Mouse (Mus musculus): ENCODE results near the gene Mfsd4b1. TPM values are rescaled to one million over a fixed set of nuclear protein-coding genes. Genes with fewer than 3 reads are reported as not detected.

The Mfsd4b1 gene
- 0.12 TPM in 1 of 2 replicates, not detected in the other for polyA plus RNA-seq (2016; fragmentation: Nextera tagmentation; extraction: Ambion mirVana)

DNA sequence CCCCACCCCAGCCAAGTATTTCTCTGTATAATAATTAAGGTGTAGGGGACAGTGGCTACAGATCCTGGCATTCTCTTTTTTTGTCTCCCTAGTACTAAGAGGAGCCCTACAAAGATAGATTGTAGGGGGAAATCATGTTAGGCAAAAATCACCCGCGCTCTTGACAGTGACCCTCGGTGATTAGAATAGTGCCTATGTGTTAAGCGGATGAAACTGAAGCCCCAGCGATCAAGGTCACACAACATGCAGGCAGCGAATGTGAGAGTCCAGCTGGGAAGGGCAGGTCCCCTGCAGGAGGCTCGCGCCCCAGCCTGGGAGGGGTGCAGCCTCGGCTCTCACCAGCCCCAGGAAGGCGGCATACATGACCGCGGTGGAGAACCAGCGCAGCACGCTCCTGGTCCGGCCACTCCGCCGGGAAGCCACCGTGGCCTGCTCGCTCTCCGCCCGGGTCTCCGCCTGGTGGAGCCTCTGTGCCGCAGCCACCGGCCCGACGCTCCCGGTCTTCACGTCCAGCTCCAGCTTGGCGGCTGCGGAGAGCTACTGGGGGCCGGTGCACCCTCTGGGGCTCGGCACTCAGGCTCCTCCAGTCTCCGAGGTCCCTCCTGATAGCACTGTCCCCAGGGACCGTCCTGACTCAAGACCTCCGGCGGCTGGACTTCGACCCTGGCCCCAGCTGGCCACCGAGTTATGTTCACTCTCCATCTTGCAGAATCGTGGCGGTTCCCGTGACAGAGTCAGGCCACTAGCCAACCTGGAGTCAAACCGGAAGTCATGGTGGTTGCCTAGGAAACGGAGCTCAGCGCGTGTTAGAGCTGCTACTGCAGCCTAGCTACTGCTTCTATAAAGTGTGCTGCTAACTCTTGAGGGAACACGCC is at the start of gene Mfsd4b1:
Gene Mfsd4b1 (minus strand): TSS at position 715 of the 875 bp plus-strand sequence.
- Histone ChIP-seq H3K27ac (peak within 1 kb of the TSS; percentile 85), H3K27me3 (ENCODE audit: poor library complexity, severe bottlenecking) (peaks cover 43% of the 10 kb centered on the region), H3K4me3 (peak within 1 kb of the TSS; percentile 72), H3K9me3 (peaks cover 6% of the 10 kb centered on the region), H3K4me1 (peaks cover 30% of the 10 kb centered on the region), H3K36me3 (replicated peaks) (no peaks in the 10 kb centered on the region)
- WGBS: 1% methylated on average over 46 of the region's 46 CpGs
- peak; percentile 90 for DNase-seq (ENCODE audit: extremely low spot score, low spot score)

DNA sequence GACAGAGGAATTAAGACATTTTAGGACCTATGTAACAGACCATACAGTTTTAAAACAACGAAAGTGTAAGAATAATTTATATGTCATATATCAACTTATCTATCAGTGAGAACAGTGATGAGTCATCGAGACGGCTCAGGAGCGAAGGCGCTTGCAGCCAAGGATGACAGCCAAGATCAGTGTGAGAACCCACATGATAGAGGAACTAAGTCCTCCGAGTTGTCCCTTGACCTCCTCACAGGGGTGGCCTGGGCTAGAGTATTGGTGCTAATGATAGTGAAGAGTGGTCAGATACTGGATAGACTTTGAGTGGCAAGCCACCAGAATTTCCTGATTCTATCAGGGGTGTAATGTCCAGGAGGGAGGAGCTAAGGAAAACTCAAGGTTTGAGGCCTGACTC is 48.5 kb upstream of the Mfsd4b1 start:
- Histone ChIP-seq H3K4me1 (peaks cover 18% of the 10 kb centered on the region), H3K4me3 (no peak overlapping the region), H3K27me3 (ENCODE audit: poor library complexity, severe bottlenecking) (no peaks in the 10 kb centered on the region), H3K36me3 (replicated peaks) (no peaks in the 10 kb centered on the region), H3K9me3 (no peaks in the 10 kb centered on the region), H3K27ac (no peak overlapping the region)
- no peak for DNase-seq (ENCODE audit: extremely low spot score, low spot score)
- 90% methylated on average over 6 of the region's 6 CpGs for WGBS

DNA sequence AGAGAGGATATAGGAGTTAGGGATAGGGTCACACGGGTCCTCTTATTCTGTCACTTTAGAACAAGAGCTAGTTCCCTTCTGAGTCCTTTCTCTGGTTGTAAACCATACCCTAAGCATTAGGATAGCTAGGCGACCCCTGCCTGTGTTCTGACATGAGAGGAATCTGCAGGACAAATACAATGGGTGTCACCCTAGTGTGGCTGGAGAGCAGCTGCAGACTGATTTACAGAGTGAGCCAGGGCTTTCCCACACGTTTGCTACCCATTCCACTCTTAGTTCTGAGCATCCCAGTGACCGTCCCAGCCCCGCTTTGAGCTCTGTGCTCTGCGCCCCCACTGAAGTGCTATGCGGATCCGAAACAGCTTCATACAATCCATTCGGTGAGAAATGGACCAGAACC is 45.6 kb upstream of the Mfsd4b1 start:
- no peaks in the 10 kb centered on the region for H3K27me3 ChIP-seq (ENCODE audit: poor library complexity, severe bottlenecking)
- H3K4me1 ChIP-seq: peaks cover 37% of the 10 kb centered on the region
- no peaks in the 10 kb centered on the region for H3K9me3 ChIP-seq
- DNase-seq (ENCODE audit: extremely low spot score, low spot score): no peak
- H3K36me3 ChIP-seq (replicated peaks): no peaks in the 10 kb centered on the region
- H3K4me3 ChIP-seq: no peak overlapping the region
- H3K27ac ChIP-seq: no peak overlapping the region
- 76% methylated on average over 9 of the region's 9 CpGs for WGBS

DNA sequence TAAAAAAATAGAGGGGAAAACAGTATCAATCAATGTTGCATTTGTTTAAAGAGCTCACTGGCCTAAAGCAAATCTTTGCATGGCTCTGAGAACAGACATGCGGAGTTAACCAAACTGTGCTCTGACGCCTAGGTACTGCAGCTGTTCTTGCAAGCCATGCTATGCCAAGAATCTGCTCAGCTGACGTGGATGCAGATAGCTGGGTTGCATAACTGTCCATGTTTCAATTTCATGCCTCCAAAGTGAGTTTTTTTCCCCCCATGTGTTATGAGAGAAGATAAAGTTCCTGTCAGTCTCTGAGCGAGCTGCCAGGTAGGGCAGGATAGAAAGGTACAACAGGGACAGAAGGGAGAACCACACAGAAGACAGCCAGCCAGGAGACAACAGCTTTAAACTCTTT is 44.2 kb upstream of the Mfsd4b1 start:
- Histone ChIP-seq H3K4me1 (peaks cover 52% of the 10 kb centered on the region), H3K9me3 (no peaks in the 10 kb centered on the region), H3K36me3 (replicated peaks) (no peaks in the 10 kb centered on the region), H3K4me3 (no peak overlapping the region), H3K27ac (no peak overlapping the region), H3K27me3 (ENCODE audit: poor library complexity, severe bottlenecking) (no peaks in the 10 kb centered on the region)
- DNase-seq (ENCODE audit: extremely low spot score, low spot score): no peak
- WGBS: 76% methylated on average over 4 of the region's 4 CpGs

DNA sequence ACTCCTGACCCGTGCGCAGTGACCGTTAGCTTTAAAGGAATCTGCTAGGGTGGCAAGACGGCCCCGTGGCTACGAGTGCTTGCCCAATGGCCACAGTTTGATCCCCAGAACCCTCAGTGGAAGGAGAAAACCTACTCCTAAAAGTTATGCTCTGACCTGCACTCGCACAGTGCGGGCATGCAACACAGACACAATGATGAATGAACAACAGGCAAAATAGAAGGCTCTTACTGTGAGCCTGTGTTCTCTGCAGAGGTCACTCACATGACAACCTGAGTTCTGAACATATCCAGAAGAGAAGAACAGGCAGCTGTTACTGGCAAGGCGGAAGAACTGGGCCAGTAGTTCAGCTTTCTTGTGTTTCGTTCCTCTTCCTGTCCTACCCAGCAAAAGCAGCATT is 43.5 kb upstream of the Mfsd4b1 start:
- DNase-seq (ENCODE audit: extremely low spot score, low spot score): no peak
- Histone ChIP-seq H3K36me3 (replicated peaks) (no peaks in the 10 kb centered on the region), H3K4me1 (peaks cover 54% of the 10 kb centered on the region), H3K9me3 (no peaks in the 10 kb centered on the region), H3K4me3 (no peak overlapping the region), H3K27ac (0 out of 2 replicates have a peak overlapping the region, but pooled peaks have one; percentile 25), H3K27me3 (ENCODE audit: poor library complexity, severe bottlenecking) (no peaks in the 10 kb centered on the region)
- WGBS: 83% methylated on average over 10 of the region's 10 CpGs

DNA sequence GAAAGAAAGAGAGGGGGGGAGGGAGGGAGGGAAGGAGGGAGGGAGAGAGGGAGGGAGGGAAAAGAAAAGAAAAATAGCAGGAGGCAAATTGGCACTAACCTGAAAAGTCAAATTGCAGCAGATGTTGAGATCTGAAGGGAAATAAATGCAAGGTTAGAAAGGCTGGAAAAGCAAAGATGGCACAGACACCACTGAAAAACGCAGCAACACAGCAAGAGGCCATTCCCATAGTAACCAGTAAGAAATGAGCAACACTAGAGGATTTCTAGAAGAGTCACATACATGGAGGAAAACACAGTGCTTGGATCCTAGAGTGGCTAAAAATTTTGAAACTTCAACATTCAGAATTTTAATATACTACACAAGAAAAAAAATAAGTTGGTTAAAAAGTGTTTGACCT is 42.5 kb upstream of the Mfsd4b1 start:
- H3K36me3 ChIP-seq (replicated peaks): no peaks in the 10 kb centered on the region
- peaks cover 63% of the 10 kb centered on the region for H3K4me1 ChIP-seq
- no peaks in the 10 kb centered on the region for H3K9me3 ChIP-seq
- 35% methylated on average over 1 of the region's 1 CpGs for WGBS
- H3K27me3 ChIP-seq (ENCODE audit: poor library complexity, severe bottlenecking): no peaks in the 10 kb centered on the region
- no peak for DNase-seq (ENCODE audit: extremely low spot score, low spot score)
- no peak overlapping the region for H3K4me3 ChIP-seq
- no peak overlapping the region for H3K27ac ChIP-seq

DNA sequence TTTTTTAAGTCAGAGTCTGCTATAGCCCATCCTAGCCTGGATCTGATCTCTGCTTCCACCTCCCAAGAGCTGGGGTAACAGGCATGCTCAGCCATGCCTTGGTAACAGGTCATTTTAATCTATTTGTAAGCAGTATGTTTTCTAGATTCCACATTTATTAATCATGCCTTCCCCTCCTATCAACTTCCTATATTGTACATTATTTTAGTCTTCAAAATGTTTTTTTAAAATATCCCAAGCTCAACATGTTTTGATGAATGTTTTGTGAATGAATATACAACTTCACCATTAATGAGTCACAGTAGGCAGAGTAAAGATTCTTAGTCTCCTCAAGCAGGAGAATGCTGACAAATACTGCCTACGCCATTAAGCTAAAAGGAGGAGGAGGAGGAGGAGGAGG is 42.0 kb upstream of the Mfsd4b1 start:
- no peak for DNase-seq (ENCODE audit: extremely low spot score, low spot score)
- Histone ChIP-seq H3K36me3 (replicated peaks) (no peaks in the 10 kb centered on the region), H3K4me3 (no peak overlapping the region), H3K27me3 (ENCODE audit: poor library complexity, severe bottlenecking) (no peaks in the 10 kb centered on the region), H3K27ac (no peak overlapping the region), H3K4me1 (peaks cover 67% of the 10 kb centered on the region), H3K9me3 (no peaks in the 10 kb centered on the region)
- 20% methylated on average over 1 of the region's 1 CpGs for WGBS

DNA sequence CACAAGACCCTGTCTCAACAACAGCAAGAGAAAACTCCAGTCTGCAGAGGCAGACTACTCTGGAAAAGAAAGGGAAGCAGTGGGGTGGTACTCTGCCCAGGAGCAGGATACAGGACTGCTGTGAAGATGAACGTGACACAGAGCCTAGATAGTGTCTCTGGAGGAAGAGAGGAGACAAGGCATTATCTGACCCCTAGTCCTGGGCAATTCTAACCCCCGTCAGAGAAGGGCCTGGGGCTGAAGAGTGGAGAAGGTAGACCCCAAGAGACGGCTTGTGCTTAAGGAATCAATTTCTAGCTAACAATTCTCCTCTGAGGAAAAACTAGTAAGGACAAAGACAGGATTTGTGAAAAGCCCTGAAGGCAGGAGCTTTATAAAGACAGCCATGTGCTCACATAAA is 40.3 kb upstream of the Mfsd4b1 start:
- peak overlapping the region; percentile 72 for H3K27ac ChIP-seq
- no peaks in the 10 kb centered on the region for H3K9me3 ChIP-seq
- 11% methylated on average over 3 of the region's 3 CpGs for WGBS
- no peaks in the 10 kb centered on the region for H3K27me3 ChIP-seq (ENCODE audit: poor library complexity, severe bottlenecking)
- no peaks in the 10 kb centered on the region for H3K36me3 ChIP-seq (replicated peaks)
- H3K4me3 ChIP-seq: no peak overlapping the region
- no peak for DNase-seq (ENCODE audit: extremely low spot score, low spot score)
- H3K4me1 ChIP-seq: peaks cover 60% of the 10 kb centered on the region

DNA sequence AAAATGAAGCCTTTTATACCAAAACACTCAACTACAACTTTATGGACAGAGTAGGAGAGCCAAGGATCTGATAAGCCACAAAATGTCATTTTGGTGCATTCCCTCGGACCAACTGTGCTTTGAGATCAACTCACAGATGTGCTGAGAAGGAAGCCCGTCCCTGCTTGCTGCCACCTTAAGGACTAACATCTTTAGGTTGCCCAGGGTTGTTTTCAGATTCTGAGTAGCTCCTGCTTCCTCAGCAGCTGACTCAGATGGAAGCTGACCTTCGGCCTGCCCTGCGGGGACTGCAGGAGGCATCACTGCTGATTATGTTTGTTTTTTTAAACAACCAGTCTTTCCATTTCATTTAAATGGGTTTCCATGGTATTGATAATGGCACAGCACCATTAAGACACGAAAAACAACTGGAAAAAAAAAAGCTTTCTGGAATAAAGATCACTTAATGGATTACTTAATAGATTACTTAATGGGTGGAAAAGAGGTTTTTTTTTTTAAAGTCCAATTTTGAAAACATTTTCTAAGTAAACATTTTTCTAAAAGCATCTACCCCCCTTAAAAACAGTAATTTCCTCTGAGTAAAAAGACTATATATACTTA is 38.3 kb upstream of the Mfsd4b1 start:
- Histone ChIP-seq H3K4me3 (no peak overlapping the region), H3K27me3 (ENCODE audit: poor library complexity, severe bottlenecking) (no peaks in the 10 kb centered on the region), H3K4me1 (peaks cover 46% of the 10 kb centered on the region), H3K9me3 (no peaks in the 10 kb centered on the region), H3K27ac (no peak overlapping the region), H3K36me3 (replicated peaks) (no peaks in the 10 kb centered on the region)
- DNase-seq (ENCODE audit: extremely low spot score, low spot score): no peak
- 29% methylated on average over 5 of the region's 5 CpGs for WGBS

DNA sequence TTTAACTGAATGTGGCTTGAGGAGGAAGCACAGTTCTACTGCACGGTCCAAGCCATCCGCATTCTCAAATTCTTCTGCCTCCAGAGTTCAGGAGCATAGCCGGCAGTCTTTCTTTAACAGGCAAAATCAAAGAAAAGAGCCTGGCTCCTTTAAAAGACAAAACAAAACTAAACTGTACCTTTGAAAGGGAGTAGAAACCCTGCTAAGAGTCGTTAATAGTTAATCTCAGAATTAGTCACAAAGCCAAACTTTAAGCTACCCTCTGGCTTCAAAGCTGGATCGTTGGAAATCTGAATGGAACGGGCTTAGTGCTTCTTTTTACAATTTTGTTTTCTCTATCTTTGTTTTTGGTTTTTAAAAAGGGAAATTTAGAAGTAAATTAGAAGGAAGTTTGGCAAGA is 37.7 kb upstream of the Mfsd4b1 start:
- Histone ChIP-seq H3K27ac (no peak overlapping the region), H3K4me3 (no peak overlapping the region), H3K9me3 (no peaks in the 10 kb centered on the region), H3K27me3 (ENCODE audit: poor library complexity, severe bottlenecking) (no peaks in the 10 kb centered on the region), H3K4me1 (peaks cover 41% of the 10 kb centered on the region), H3K36me3 (replicated peaks) (no peaks in the 10 kb centered on the region)
- WGBS: 31% methylated on average over 6 of the region's 6 CpGs
- DNase-seq (ENCODE audit: extremely low spot score, low spot score): no peak

DNA sequence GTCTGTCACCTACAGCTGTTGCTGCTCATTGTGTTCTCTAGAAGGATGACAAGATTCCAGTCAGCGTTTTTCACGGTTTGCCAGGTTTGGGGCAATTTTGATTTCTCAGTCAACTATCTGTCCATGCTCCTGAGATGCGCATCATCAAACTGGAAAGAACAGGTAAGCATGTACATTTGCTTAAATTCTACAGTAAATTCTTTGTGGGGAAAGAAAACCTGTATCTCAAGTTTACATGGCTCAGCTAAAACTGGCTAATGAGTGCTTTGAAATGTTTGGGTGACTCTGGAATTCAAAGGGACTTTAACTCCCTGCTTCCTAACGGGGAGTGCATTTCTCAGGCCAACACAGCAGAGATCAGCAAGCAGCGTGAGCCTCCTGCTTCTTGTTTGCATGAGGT is 36.9 kb upstream of the Mfsd4b1 start:
- WGBS: 83% methylated on average over 5 of the region's 5 CpGs
- H3K9me3 ChIP-seq: no peaks in the 10 kb centered on the region
- H3K27ac ChIP-seq: no peak overlapping the region
- no peak overlapping the region for H3K4me3 ChIP-seq
- DNase-seq (ENCODE audit: extremely low spot score, low spot score): no peak
- H3K36me3 ChIP-seq (replicated peaks): no peaks in the 10 kb centered on the region
- peaks cover 34% of the 10 kb centered on the region for H3K4me1 ChIP-seq
- no peaks in the 10 kb centered on the region for H3K27me3 ChIP-seq (ENCODE audit: poor library complexity, severe bottlenecking)

DNA sequence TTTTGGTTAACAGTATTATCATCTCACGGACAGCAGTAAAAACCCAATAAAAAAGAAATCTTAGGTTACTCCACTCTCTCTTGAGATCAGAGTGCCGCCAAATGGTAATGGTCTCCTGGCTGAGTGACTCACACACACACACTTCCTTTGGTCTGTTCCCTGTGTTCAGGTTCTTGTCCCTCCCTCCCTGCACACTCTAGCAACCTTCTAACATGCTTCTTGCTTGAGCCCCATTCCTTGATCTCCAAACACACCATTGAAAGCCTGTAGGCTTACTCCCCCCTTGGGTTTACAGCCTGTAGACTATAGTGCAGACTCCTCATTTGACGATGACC is 33.7 kb upstream of the Mfsd4b1 start:
- peaks cover 13% of the 10 kb centered on the region for H3K4me1 ChIP-seq
- H3K9me3 ChIP-seq: no peaks in the 10 kb centered on the region
- 86% methylated on average over 3 of the region's 3 CpGs for WGBS
- no peaks in the 10 kb centered on the region for H3K36me3 ChIP-seq (replicated peaks)
- no peak overlapping the region for H3K27ac ChIP-seq
- no peaks in the 10 kb centered on the region for H3K27me3 ChIP-seq (ENCODE audit: poor library complexity, severe bottlenecking)
- DNase-seq (ENCODE audit: extremely low spot score, low spot score): no peak
- H3K4me3 ChIP-seq: no peak overlapping the region

DNA sequence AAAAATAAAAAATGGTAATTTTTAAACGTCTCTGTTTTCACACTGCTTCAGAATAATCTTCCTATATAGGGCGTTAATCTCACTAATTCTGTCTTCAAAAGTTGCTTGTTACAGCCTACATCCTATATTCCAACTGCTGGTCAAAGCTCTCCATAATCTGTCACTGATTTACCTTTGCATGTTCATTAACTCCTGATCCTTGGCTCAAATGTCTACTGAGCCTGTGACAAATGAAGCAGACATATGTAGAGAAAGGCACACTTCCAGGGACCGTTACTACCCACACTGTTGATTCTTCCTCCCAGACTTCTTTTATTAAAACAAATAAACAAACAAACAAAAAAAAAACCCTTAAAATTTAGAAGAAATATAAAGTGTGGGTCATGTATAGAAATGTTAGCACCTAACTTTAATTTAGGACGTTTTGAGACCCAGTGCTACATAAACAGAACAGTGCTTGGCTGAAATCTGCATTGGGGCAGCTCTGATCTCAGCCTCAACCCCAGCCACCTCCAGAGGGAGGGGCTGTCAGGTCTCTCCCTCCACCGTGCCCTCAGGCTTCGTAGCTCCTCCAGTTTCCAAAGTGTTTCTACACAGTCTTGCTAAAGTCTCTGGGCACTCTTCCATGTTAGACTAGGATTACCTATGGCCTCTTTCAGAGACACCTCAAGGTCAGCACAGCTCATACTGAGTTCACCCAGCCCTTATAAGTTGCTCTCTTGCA is 33.2 kb upstream of the Mfsd4b1 start:
- Histone ChIP-seq H3K4me1 (peaks cover 10% of the 10 kb centered on the region), H3K27me3 (ENCODE audit: poor library complexity, severe bottlenecking) (no peaks in the 10 kb centered on the region), H3K4me3 (no peak overlapping the region), H3K9me3 (no peaks in the 10 kb centered on the region), H3K36me3 (replicated peaks) (no peaks in the 10 kb centered on the region), H3K27ac (no peak overlapping the region)
- WGBS: 63% methylated on average over 6 of the region's 6 CpGs
- DNase-seq (ENCODE audit: extremely low spot score, low spot score): no peak

All from forebrain, embryonic 10.5 days (tissue).